Mouse (Mus musculus) heart, postnatal 0 days (tissue): ENCODE results near the gene Zfp592.

ENCODE experiments used
- CTCF ChIP-seq: IDR thresholded peaks from 2 replicates; pipeline ENCODE4 v1.5.1; 2016; ENCODE audit warnings: antibody characterized with exemption, control low read depth, low read depth
- EP300 ChIP-seq: IDR thresholded peaks from 2 replicates; pipeline ENCODE4 v1.6.1; 2016; ENCODE audit warnings: antibody characterized with exemption, low read depth

- TF ChIP-seq CTCF (no peak), EP300 (no peak)
These were observed 1.2 kb downstream of the Zfp592 start for GRCm38 (mm10) chr7:80994663-80995005.
